9 mouse cellular contexts compared by ENCODE assay signal in genomic region chr19:8718357-8718756, GRCm38 (mm10). TPM values are rescaled to one million over a fixed set of nuclear protein-coding genes. Genes with fewer than 3 reads are reported as not detected.
DNase-seq lines count a peak whose midpoint lies in the region; ATAC-seq and TF ChIP-seq lines count a peak whose summit lies in the region.
"Had no signal": no experiment of that assay in that cellular context is flagged by ENCODE, and none has a peak within 500 bp of the region (broad histone marks: within the 10 kb centered on the region; RNA-seq: fewer than 3 reads in every experiment).

No protein-coding gene starts in this region.

- H3K27me3 ChIP-seq in hindbrain, embryonic 10.5 days (ENCODE audit: insufficient read depth, poor library complexity, severe bottlenecking), result no peaks in the 10 kb centered on the region
- H3K27me3 ChIP-seq in hindbrain, embryonic 16.5 days (replicated peaks; ENCODE audit: control insufficient read depth, insufficient read depth, low read length), result no peaks in the 10 kb centered on the region
- H3K27me3 ChIP-seq in MEL (ENCODE audit: control insufficient read depth in 1 of 2, insufficient read depth in 2 of 2, low read length in 2 of 2), result no peaks in the 10 kb centered on the region
- no peaks in the 10 kb centered on the region for H3K27me3 ChIP-seq in kidney, postnatal 0 days (ENCODE audit: insufficient read depth, low read length)
- H3K27me3 ChIP-seq: embryonic facial prominence, embryonic 12.5 days had no signal

- no peak for TF ChIP-seq POLR2A in MEL (IDR thresholded peaks at IDR 0.05; ENCODE audit: control insufficient read depth in 1 of 2, insufficient read depth in 1 of 2, low read depth in 1 of 2, low read length in 2 of 2, poor library complexity in 1 of 2)

- WGBS in hindbrain, embryonic 10.5 days, result 77% methylated on average over 3 of the region's 3 CpGs
- 66% methylated on average over 3 of the region's 3 CpGs for WGBS in hindbrain, embryonic 16.5 days
- 69% methylated on average over 3 of the region's 3 CpGs for WGBS in kidney, postnatal 0 days

- DNase-seq in hindbrain, embryonic 10.5 days (ENCODE audit: low spot score), result peak; percentile 61
- DNase-seq in 3T3-L1 (ENCODE audit: low read depth, low spot score) (peak; percentile 90), MEL (ENCODE audit: low read depth, low spot score) (peak; percentile 89)
- DNase-seq in kidney, postnatal 0 days (ENCODE audit: low spot score), result peak; percentile 82
- peak; percentile 42 to 52 for DNase-seq in monocyte, adult 2 months (ENCODE audit: low read depth in 1 of 2, low spot score in 2 of 2)

- H3K36me3 ChIP-seq in hindbrain, embryonic 10.5 days, result no peaks in the 10 kb centered on the region
- peaks cover 2% of the 10 kb centered on the region; the same call in 1 of the 2 replicates for H3K36me3 ChIP-seq in hindbrain, embryonic 16.5 days (ENCODE audit: control insufficient read depth, insufficient read depth, low read length)
- peaks cover 0 to 16% of the 10 kb centered on the region in 2 experiments; a peak in 2 of 4 replicates for H3K36me3 ChIP-seq in MEL (ENCODE audit: control insufficient read depth in 1 of 2, insufficient read depth in 2 of 2, low read length in 2 of 2)
- no peaks in the 10 kb centered on the region for H3K36me3 ChIP-seq in kidney, postnatal 0 days (ENCODE audit: insufficient read depth, low read length)
- H3K36me3 ChIP-seq: embryonic facial prominence, embryonic 12.5 days had no signal

- peaks cover 14% of the 10 kb centered on the region for H3K79me2 ChIP-seq in MEL (ENCODE audit: control insufficient read depth, insufficient read depth, low read length, poor library complexity)

- no peak; the same call in 1 of the 2 replicates for TF ChIP-seq RAD21 in MEL (IDR thresholded peaks at IDR 0.05; ENCODE audit: low read depth, low read length)

- no peak overlapping the region for H3K4me2 ChIP-seq in hindbrain, embryonic 16.5 days (ENCODE audit: low read length)
- H3K4me2 ChIP-seq in kidney, postnatal 0 days (ENCODE audit: low read length), result no peak overlapping the region
- H3K4me2 ChIP-seq: embryonic facial prominence, embryonic 12.5 days had no signal

- peak; percentile 67 to 96 (median 94) for TF ChIP-seq CTCF in MEL (IDR thresholded peaks at IDR 0.05 in 2 of 3, conservative IDR thresholded peaks at IDR 0.05 in 1 of 3; ENCODE audit: control insufficient read depth in 1 of 3, insufficient read depth in 1 of 3, low read depth in 2 of 3, low read length in 3 of 3, poor library complexity in 1 of 3, severe bottlenecking in 1 of 3)
- TF ChIP-seq CTCF in kidney, postnatal 0 days (IDR thresholded peaks at IDR 0.05; ENCODE audit: low read depth), result peak; percentile 84

- no peak overlapping the region for H3K4me3 ChIP-seq in hindbrain, embryonic 10.5 days
- H3K4me3 ChIP-seq in hindbrain, embryonic 16.5 days (ENCODE audit: low read length), result no peak overlapping the region
- H3K4me3 ChIP-seq in MEL (ENCODE audit: control insufficient read depth in 1 of 2, insufficient read depth in 1 of 2, low read depth in 2 of 2, low read length in 2 of 2), result no peak overlapping the region
- H3K4me3 ChIP-seq in kidney, postnatal 0 days (replicated peaks; ENCODE audit: low read depth, low read length), result no peak overlapping the region
- H3K4me3 ChIP-seq: embryonic facial prominence, embryonic 12.5 days had no signal

- no peak overlapping the region for H3K27ac ChIP-seq in hindbrain, embryonic 10.5 days
- H3K27ac ChIP-seq in hindbrain, embryonic 16.5 days (ENCODE audit: low read depth, low read length), result no peak overlapping the region
- no peak overlapping the region for H3K27ac ChIP-seq in MEL (ENCODE audit: control insufficient read depth, low read depth, low read length)
- no peak overlapping the region for H3K27ac ChIP-seq in kidney, postnatal 0 days
- H3K27ac ChIP-seq: embryonic facial prominence, embryonic 12.5 days had no signal

- no peak overlapping the region for H3K9ac ChIP-seq in hindbrain, embryonic 16.5 days (ENCODE audit: low read depth, low read length)
- H3K9ac ChIP-seq in MEL (ENCODE audit: control insufficient read depth, low read depth, low read length, poor library complexity, severe bottlenecking), result no peak overlapping the region
- H3K9ac ChIP-seq in kidney, postnatal 0 days (ENCODE audit: low read depth, low read length), result no peak overlapping the region
- H3K9ac ChIP-seq: embryonic facial prominence, embryonic 12.5 days had no signal

- H3K4me1 ChIP-seq in hindbrain, embryonic 10.5 days (replicated peaks), result peaks cover 19% of the 10 kb centered on the region
- H3K4me1 ChIP-seq in hindbrain, embryonic 16.5 days (ENCODE audit: control insufficient read depth, insufficient read depth, low read depth, low read length), result peaks cover 20% of the 10 kb centered on the region
- H3K4me1 ChIP-seq in MEL (ENCODE audit: control insufficient read depth in 1 of 2, insufficient read depth in 2 of 2, low read length in 2 of 2), result peaks cover 3 to 28% of the 10 kb centered on the region in 2 experiments; a peak in 3 of 4 replicates
- H3K4me1 ChIP-seq in kidney, postnatal 0 days (replicated peaks; ENCODE audit: insufficient read depth, low read length), result peaks cover 6% of the 10 kb centered on the region; the same call in 1 of the 2 replicates

- no peak for TF ChIP-seq EP300 in MEL (IDR thresholded peaks at IDR 0.05; ENCODE audit: low read depth in 1 of 2, low read length in 2 of 2)

- H3K9me3 ChIP-seq in hindbrain, embryonic 10.5 days, result no peaks in the 10 kb centered on the region
- no peaks in the 10 kb centered on the region for H3K9me3 ChIP-seq in hindbrain, embryonic 16.5 days (ENCODE audit: control insufficient read depth, low read length)
- no peaks in the 10 kb centered on the region for H3K9me3 ChIP-seq in MEL (replicated peaks; ENCODE audit: insufficient read depth, low read length)
- H3K9me3 ChIP-seq in kidney, postnatal 0 days (replicated peaks; ENCODE audit: low read length), result no peaks in the 10 kb centered on the region

- no peak for ATAC-seq in hindbrain, embryonic 16.5 days
- peak; percentile 40 for ATAC-seq in common myeloid progenitor, adult 5-6 weeks (replicated peaks; ENCODE audit: low read depth, poor library complexity, severe bottlenecking)
- no peak for ATAC-seq in kidney, postnatal 0 days (replicated peaks; ENCODE audit: low FRiP score, low read depth)
- ATAC-seq in megakaryocyte-erythroid progenitor cell, adult 5-6 weeks (replicated peaks; ENCODE audit: low FRiP score, low TSS enrichment, poor library complexity, severe bottlenecking), result no peak

RNA-seq across cellular contexts. Expression of gene Slc3a2, which starts 4.8 kb away (rescaled TPM):
- 128 and 146 TPM in 2 replicates for polyA plus RNA-seq in hindbrain, embryonic 10.5 days (2016; fragmentation: Nextera tagmentation; extraction: Ambion mirVana)
- 183 and 191 TPM in 2 replicates for polyA plus RNA-seq in hindbrain, embryonic 16.5 days (2015; fragmentation: Nextera tagmentation; extraction: Ambion mirVana)
- total RNA-seq in MEL (2012; rRNA removed), result 164 and 253 TPM in 2 replicates
- 100 to 1,000 TPM; 428 to 670 TPM for polyA plus RNA-seq in MEL (2012; ENCODE audit: insufficient read depth in 1 of 2, insufficient read length in 2 of 2, low read depth in 1 of 2, low replicate concordance in 2 of 2, missing spikeins in 1 of 2)
- 124 and 150 TPM in 2 replicates for total RNA-seq in common myeloid progenitor, adult 5-6 weeks (2017)
- polyA plus RNA-seq in kidney, postnatal 0 days (2015; fragmentation: Nextera tagmentation; extraction: Ambion mirVana), result 151 and 158 TPM in 2 replicates
- total RNA-seq in megakaryocyte-erythroid progenitor cell, adult 5-6 weeks (2014; fragmentation: Nextera tagmentation), result 67.5 and 74.7 TPM in 2 replicates
- 70.1 and 93.9 TPM in 2 replicates for total RNA-seq in megakaryocyte-erythroid progenitor cell, adult 5-6 weeks (2017)

RNA-seq across cellular contexts. Expression of gene Wdr74, which starts 17.3 kb away (rescaled TPM):
- polyA plus RNA-seq in hindbrain, embryonic 10.5 days (2016; fragmentation: Nextera tagmentation; extraction: Ambion mirVana), result 112 and 115 TPM in 2 replicates
- polyA plus RNA-seq in hindbrain, embryonic 16.5 days (2015; fragmentation: Nextera tagmentation; extraction: Ambion mirVana), result 89.6 and 92.0 TPM in 2 replicates
- 158 and 208 TPM in 2 replicates for total RNA-seq in MEL (2012; rRNA removed)
- polyA plus RNA-seq in MEL (2012; ENCODE audit: insufficient read depth in 1 of 2, insufficient read length in 2 of 2, low read depth in 1 of 2, low replicate concordance in 2 of 2, missing spikeins in 1 of 2), result 100 to 1,000 TPM; 208 to 803 TPM
- total RNA-seq in common myeloid progenitor, adult 5-6 weeks (2017), result 121 and 149 TPM in 2 replicates
- 71.3 and 77.7 TPM in 2 replicates for polyA plus RNA-seq in kidney, postnatal 0 days (2015; fragmentation: Nextera tagmentation; extraction: Ambion mirVana)
- 193 and 207 TPM in 2 replicates for total RNA-seq in megakaryocyte-erythroid progenitor cell, adult 5-6 weeks (2014; fragmentation: Nextera tagmentation)
- total RNA-seq in megakaryocyte-erythroid progenitor cell, adult 5-6 weeks (2017), result 142 TPM in 2 replicates

RNA-seq across cellular contexts. Expression of gene 1700092M07Rik, which starts 22.2 kb away (rescaled TPM):
- polyA plus RNA-seq in hindbrain, embryonic 10.5 days (2016; fragmentation: Nextera tagmentation; extraction: Ambion mirVana), result 2.8 and 2.9 TPM in 2 replicates
- polyA plus RNA-seq in hindbrain, embryonic 16.5 days (2015; fragmentation: Nextera tagmentation; extraction: Ambion mirVana), result 1.5 and 1.6 TPM in 2 replicates
- total RNA-seq in MEL (2012; rRNA removed), result 3.0 and 3.3 TPM in 2 replicates
- polyA plus RNA-seq in MEL (2012; ENCODE audit: insufficient read depth in 1 of 2, insufficient read length in 2 of 2, low read depth in 1 of 2, low replicate concordance in 2 of 2, missing spikeins in 1 of 2), result 1 to 10 TPM in 1 of 2 experiments, not detected in 1; 4.3 TPM
- total RNA-seq in common myeloid progenitor, adult 5-6 weeks (2017), result 1.5 and 5.8 TPM in 2 replicates
- 0.75 and 1.1 TPM in 2 replicates for polyA plus RNA-seq in kidney, postnatal 0 days (2015; fragmentation: Nextera tagmentation; extraction: Ambion mirVana)
- 2.0 TPM in 1 of 2 replicates, not detected in the other for total RNA-seq in megakaryocyte-erythroid progenitor cell, adult 5-6 weeks (2014; fragmentation: Nextera tagmentation)
- 3.8 and 6.5 TPM in 2 replicates for total RNA-seq in megakaryocyte-erythroid progenitor cell, adult 5-6 weeks (2017)

RNA-seq across cellular contexts. Expression of gene Stx5a, which starts 22.9 kb away (rescaled TPM):
- 95.6 and 106 TPM in 2 replicates for polyA plus RNA-seq in hindbrain, embryonic 10.5 days (2016; fragmentation: Nextera tagmentation; extraction: Ambion mirVana)
- 109 and 119 TPM in 2 replicates for polyA plus RNA-seq in hindbrain, embryonic 16.5 days (2015; fragmentation: Nextera tagmentation; extraction: Ambion mirVana)
- total RNA-seq in MEL (2012; rRNA removed), result 27.5 and 28.7 TPM in 2 replicates
- polyA plus RNA-seq in MEL (2012; ENCODE audit: insufficient read depth in 1 of 2, insufficient read length in 2 of 2, low read depth in 1 of 2, low replicate concordance in 2 of 2, missing spikeins in 1 of 2), result 10 to 100 TPM in 1 of 2 experiments, not detected in 1; 50.0 TPM
- total RNA-seq in common myeloid progenitor, adult 5-6 weeks (2017), result 45.7 and 60.0 TPM in 2 replicates
- 105 and 115 TPM in 2 replicates for polyA plus RNA-seq in kidney, postnatal 0 days (2015; fragmentation: Nextera tagmentation; extraction: Ambion mirVana)
- 74.7 and 80.4 TPM in 2 replicates for total RNA-seq in megakaryocyte-erythroid progenitor cell, adult 5-6 weeks (2014; fragmentation: Nextera tagmentation)
- 35.5 and 43.5 TPM in 2 replicates for total RNA-seq in megakaryocyte-erythroid progenitor cell, adult 5-6 weeks (2017)

RNA-seq across cellular contexts. Expression of gene Nxf1, which starts 38.5 kb away (rescaled TPM):
- polyA plus RNA-seq in hindbrain, embryonic 10.5 days (2016; fragmentation: Nextera tagmentation; extraction: Ambion mirVana), result 233 and 249 TPM in 2 replicates
- 120 and 140 TPM in 2 replicates for polyA plus RNA-seq in hindbrain, embryonic 16.5 days (2015; fragmentation: Nextera tagmentation; extraction: Ambion mirVana)
- total RNA-seq in MEL (2012; rRNA removed), result 107 and 122 TPM in 2 replicates
- polyA plus RNA-seq in MEL (2012; ENCODE audit: insufficient read depth in 1 of 2, insufficient read length in 2 of 2, low read depth in 1 of 2, low replicate concordance in 2 of 2, missing spikeins in 1 of 2), result 100 to 1,000 TPM; 231 to 296 TPM
- total RNA-seq in common myeloid progenitor, adult 5-6 weeks (2017), result 126 and 129 TPM in 2 replicates
- 114 and 123 TPM in 2 replicates for polyA plus RNA-seq in kidney, postnatal 0 days (2015; fragmentation: Nextera tagmentation; extraction: Ambion mirVana)
- 365 and 530 TPM in 2 replicates for total RNA-seq in megakaryocyte-erythroid progenitor cell, adult 5-6 weeks (2014; fragmentation: Nextera tagmentation)
- 100 and 161 TPM in 2 replicates for total RNA-seq in megakaryocyte-erythroid progenitor cell, adult 5-6 weeks (2017)
